Comparison of ENCODE assay signal across 8 mouse cellular contexts in the genomic region with DNA sequence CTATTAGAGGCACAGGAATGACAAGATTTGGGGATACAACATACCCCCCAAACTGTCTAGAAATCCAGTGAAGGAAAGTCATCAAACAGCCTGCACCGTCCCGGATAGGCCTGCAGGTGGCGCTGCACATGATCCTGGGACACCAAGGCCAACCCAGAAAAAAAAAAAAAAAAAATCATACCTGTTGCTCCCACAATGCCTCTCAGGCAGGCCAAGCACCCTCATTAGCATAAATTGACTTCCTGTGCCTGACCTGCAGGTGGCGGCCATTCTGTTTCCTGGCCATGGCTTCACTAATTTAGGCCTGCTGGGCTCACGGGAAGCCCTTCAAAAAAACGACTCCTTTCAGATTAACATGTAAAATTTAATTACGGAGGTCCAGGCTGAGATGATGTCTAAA.
A peak's percentile ranks its signal among the peaks of the same experiment; 100 is the strongest.
DNase-seq lines count a peak whose midpoint lies in the region; ATAC-seq and TF ChIP-seq lines count a peak whose summit lies in the region.
"Had no signal": no experiment of that assay in that cellular context is flagged by ENCODE, and none has a peak within 500 bp of the region (broad histone marks: within the 10 kb centered on the region; RNA-seq: fewer than 3 reads in every experiment).

No protein-coding gene starts in this region.

- H3K4me1 ChIP-seq in bone marrow macrophage, adult 2 months (ENCODE audit: control insufficient read depth, insufficient read depth, low read length), result no peaks in the 10 kb centered on the region

- no peak for TF ChIP-seq POLR2A in bone marrow macrophage, adult 2 months (IDR thresholded peaks at IDR 0.05; ENCODE audit: borderline replicate concordance, low read depth, low read length)

- ATAC-seq in megakaryocyte progenitor cell, adult 5-6 weeks (replicated peaks; ENCODE audit: poor library complexity), result peak; percentile 52

- H3K4me3 ChIP-seq in bone marrow macrophage, adult 2 months (ENCODE audit: insufficient read depth, low read length), result no peak overlapping the region

- peak; percentile 20 to 26 for DNase-seq in layer of hippocampus, postnatal 10 days (ENCODE audit: low spot score in 2 of 2)
- no peak for DNase-seq in layer of hippocampus, postnatal 36 days
- peak; percentile 80 for DNase-seq in ES-CJ7 (ENCODE audit: low read depth, low spot score)
- no peak for DNase-seq in adrenal gland, postnatal 4 days (ENCODE audit: low spot score in 2 of 2)
- DNase-seq in gastrocnemius, postnatal 4 days (ENCODE audit: low spot score in 2 of 2), result no peak

- no peak overlapping the region for H3K27ac ChIP-seq in bone marrow macrophage, adult 2 months (ENCODE audit: insufficient read depth, low read depth, low read length)
- H3K27ac ChIP-seq: macrophage had no signal

- peak; percentile 40; the same call in 1 of the 2 replicates for TF ChIP-seq CTCF in bone marrow macrophage, adult 2 months (IDR thresholded peaks at IDR 0.05; ENCODE audit: low read depth, low read length)

Comparison
In these comparisons a context has a peak if more than half of its experiments do, and no peak if none do; other contexts are left out.
1. DNase-seq: peak in layer of hippocampus, postnatal 10 days (2 of 2) and ES-CJ7 (single experiment); none in layer of hippocampus, postnatal 36 days (0 of 2), adrenal gland, postnatal 4 days (0 of 2) and gastrocnemius, postnatal 4 days (0 of 2).